Mouse (Mus musculus) liver, embryonic 14.5 days (tissue): ENCODE measurements around the gene Lgals9.

Experiments
- CTCF ChIP-seq: IDR thresholded peaks from 2 replicates; pipeline ENCODE4 v1.5.1; 2016; ENCODE audit warnings: antibody characterized with exemption, low read depth, control low read depth
- EP300 ChIP-seq: IDR thresholded peaks from 2 replicates; pipeline ENCODE4 v1.6.1; 2016; ENCODE audit warnings: antibody characterized with exemption, low read depth

- no peak for TF ChIP-seq CTCF
- TF ChIP-seq EP300, result no peak
These were observed 23.5 kb downstream of the Lgals9 start for GRCm38 (mm10) chr11:78961221-78961620.
